Mouse (Mus musculus) G1E (cell line): ENCODE data around the gene Eps8.

Experiments used
- CTCF ChIP-seq: IDR thresholded peaks from 2 replicates; pipeline ENCODE4 v1.5.1; 2012; ENCODE audit warnings: low read depth, low read length, inconsistent platforms, mixed read lengths
- GATA1 ChIP-seq: IDR thresholded peaks from 2 replicates; pipeline ENCODE4 v1.6.1; 2012; ENCODE audit warnings: borderline replicate concordance, low read length, inconsistent platforms, mixed read lengths
- GATA2 ChIP-seq: IDR thresholded peaks from 2 replicates; pipeline ENCODE4 v1.6.1; 2012; ENCODE audit warnings: low read depth, low read length, inconsistent platforms, borderline replicate concordance
- POLR2AphosphoS5 ChIP-seq: IDR thresholded peaks from 2 replicates; pipeline ENCODE4 v1.6.1; 2012; ENCODE audit warnings: low read depth, low read length, inconsistent platforms; ENCODE audit not compliant: insufficient replicate concordance
- TAL1 ChIP-seq: conservative IDR thresholded peaks from 2 replicates; pipeline ENCODE4 v1.6.1; 2012; ENCODE audit warnings: low read depth, low read length, inconsistent platforms, mixed read lengths

DNA sequence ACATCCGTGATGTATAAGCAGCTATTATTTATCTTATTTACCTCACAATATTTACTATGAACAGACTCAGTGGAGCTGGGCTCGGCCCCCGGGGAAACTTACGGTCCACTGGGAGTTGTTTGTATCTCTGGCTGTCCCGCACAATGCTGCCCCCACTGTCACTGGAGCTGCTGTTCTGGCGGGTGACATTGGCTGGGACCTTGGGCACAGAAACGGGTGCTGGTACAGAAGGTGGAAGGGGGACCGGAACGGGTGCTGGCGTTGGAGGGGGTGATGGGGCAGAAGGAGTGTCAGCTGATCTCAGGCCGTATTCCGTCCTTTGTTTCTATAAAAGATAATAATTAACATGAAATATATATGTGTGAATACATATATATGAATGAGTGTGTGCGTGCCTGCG, 164.6 kb downstream of the Eps8 start:
- no peak for TF ChIP-seq CTCF
- no peak for TF ChIP-seq TAL1
- no peak for TF ChIP-seq GATA1
- no peak for TF ChIP-seq POLR2AphosphoS5
- TF ChIP-seq GATA2 = no peak
